Mouse (Mus musculus) CH12.LX (cell line): ENCODE measurements around the gene Slc18a3.

ENCODE experiments used
- CTCF ChIP-seq, 2 experiments: IDR thresholded peaks in 1 of 2; conservative IDR thresholded peaks in 1 of 2; 2 replicates each; pipeline ENCODE4 v1.5.1; 2011 to 2012; ENCODE audit warnings: low read depth in 2 of 2, low read length in 2 of 2, improper control_type of control experiment in 1 of 2, inconsistent platforms in 1 of 2, mild to moderate bottlenecking in 1 of 2, moderate library complexity in 1 of 2
- ELF1 ChIP-seq: IDR thresholded peaks from 2 replicates; pipeline ENCODE4 v1.6.1; 2014; ENCODE audit warnings: low read depth, mild to moderate bottlenecking, inconsistent platforms, low read length, improper control_type of control experiment
- POLR2A ChIP-seq: IDR thresholded peaks from 2 replicates; pipeline ENCODE4 v1.6.1; 2011; ENCODE audit warnings: low read depth, mild to moderate bottlenecking, improper control_type of control experiment, low read length
- USF1 ChIP-seq: IDR thresholded peaks from 2 replicates; pipeline ENCODE4 v1.6.1; 2014; ENCODE audit warnings: low read depth, mild to moderate bottlenecking, inconsistent platforms, low read length, improper control_type of control experiment
- USF2 ChIP-seq: conservative IDR thresholded peaks from 2 replicates; pipeline ENCODE4 v1.6.1; 2011; ENCODE audit warnings: low read depth, low read length, improper control_type of control experiment

DNA sequence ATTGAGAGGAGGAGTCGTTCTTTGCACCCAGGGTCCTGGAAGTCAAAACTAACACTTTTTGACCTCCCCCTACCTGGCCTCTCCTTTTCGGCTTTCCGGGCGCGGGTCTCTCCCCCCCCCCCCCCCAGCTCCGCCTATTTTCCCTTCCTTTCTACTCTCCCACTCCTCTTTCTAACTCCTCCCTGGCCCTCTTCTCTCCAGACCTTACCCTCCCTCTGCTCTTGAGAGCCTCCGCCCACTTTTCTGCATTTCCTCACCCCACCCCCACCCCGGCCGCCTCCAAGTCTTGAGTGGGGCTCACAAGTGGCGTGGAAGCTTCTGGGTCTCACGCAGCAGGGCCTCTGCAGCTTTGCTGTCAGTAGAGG is 838 bp upstream of the Slc18a3 start:
- TF ChIP-seq CTCF (conservative IDR thresholded peaks at IDR 0.05 in 1 of 2, IDR thresholded peaks at IDR 0.05 in 1 of 2; ENCODE audit: low read depth in 2 of 2, low read length in 2 of 2) (no peak), ELF1 (no peak), USF1 (no peak), USF2 (no peak), POLR2A (no peak)
